Mouse (Mus musculus) heart, embryonic 11.5 days (tissue): ENCODE data around the gene Ap1b1. TPM values are rescaled to one million over a fixed set of nuclear protein-coding genes. Genes with fewer than 3 reads are reported as not detected.

Experiments
- ATAC-seq: fragments of 200-750 bp; cut with Nextera tagmentation; replicated peaks from 2 replicates; pipeline ENCODE4 v1.8.0; 2017; ENCODE audit warnings: moderate library complexity; ENCODE audit not compliant: insufficient number of reproducible peaks, low FRiP score, low TSS enrichment
- H3K27ac ChIP-seq: fragments of 300-500 bp; sonication (generic); 2 replicates; pipeline ENCODE4 v1.5.1; 2014; ENCODE audit warnings: mild to moderate bottlenecking, low read depth, low read length
- H3K27me3 ChIP-seq: fragments of 300-500 bp; sonication (generic); 2 replicates; pipeline ENCODE4 v1.6.1; 2014; ENCODE audit warnings: mild to moderate bottlenecking, low read length, mixed read lengths; ENCODE audit not compliant: control insufficient read depth, insufficient read depth
- H3K36me3 ChIP-seq: fragments of 300-500 bp; sonication (generic); 2 replicates; pipeline ENCODE4 v1.6.1; 2014; ENCODE audit warnings: mild to moderate bottlenecking, low read length, moderate library complexity, mixed read lengths; ENCODE audit not compliant: control insufficient read depth, insufficient read depth
- H3K4me1 ChIP-seq: fragments of 300-500 bp; sonication (generic); 2 replicates; pipeline ENCODE4 v1.6.1; 2014; ENCODE audit warnings: low read length; ENCODE audit not compliant: control insufficient read depth, insufficient read depth
- H3K4me2 ChIP-seq: fragments of 300-500 bp; sonication (generic); 2 replicates; pipeline ENCODE4 v1.6.1; 2014; ENCODE audit warnings: mild to moderate bottlenecking, moderate library complexity
- H3K4me3 ChIP-seq: fragments of 300-500 bp; sonication (generic); 2 replicates; pipeline ENCODE4 v1.5.1; 2014; ENCODE audit warnings: low read depth, low read length
- H3K9ac ChIP-seq: fragments of 300-500 bp; sonication (generic); 2 replicates; pipeline ENCODE4 v1.6.1; 2014; ENCODE audit warnings: mild to moderate bottlenecking, low read depth, low read length, moderate library complexity
- H3K9me3 ChIP-seq: fragments of 300-500 bp; sonication (generic); replicated peaks from 2 replicates; pipeline ENCODE4 v1.6.1; 2016; ENCODE audit warnings: low read length; ENCODE audit not compliant: control insufficient read depth
- WGBS: fragments of 180-500 bp; shearing (Covaris S2); extraction: QIAGEN DNeasy Blood & Tissue Kit; methylation state at CpG from one replicate; pipeline ENCODE4 v1.1.7; 2014; ENCODE audit not compliant: insufficient replicate concordance; 5-methylcytosine and 5-hydroxymethylcytosine counted together
- polyA plus RNA-seq: library from polyadenylated mRNA; unstranded; fragments of >200 nt; fragmentation: Nextera tagmentation; extraction: Ambion mirVana; gene quantifications from 2 replicates; pipeline ENCODE4 v1.2.1, GENCODE M21; 2014

The Ap1b1 gene
- polyA plus RNA-seq, 1 experiment from 2014 or later, result 47.6 TPM

DNA sequence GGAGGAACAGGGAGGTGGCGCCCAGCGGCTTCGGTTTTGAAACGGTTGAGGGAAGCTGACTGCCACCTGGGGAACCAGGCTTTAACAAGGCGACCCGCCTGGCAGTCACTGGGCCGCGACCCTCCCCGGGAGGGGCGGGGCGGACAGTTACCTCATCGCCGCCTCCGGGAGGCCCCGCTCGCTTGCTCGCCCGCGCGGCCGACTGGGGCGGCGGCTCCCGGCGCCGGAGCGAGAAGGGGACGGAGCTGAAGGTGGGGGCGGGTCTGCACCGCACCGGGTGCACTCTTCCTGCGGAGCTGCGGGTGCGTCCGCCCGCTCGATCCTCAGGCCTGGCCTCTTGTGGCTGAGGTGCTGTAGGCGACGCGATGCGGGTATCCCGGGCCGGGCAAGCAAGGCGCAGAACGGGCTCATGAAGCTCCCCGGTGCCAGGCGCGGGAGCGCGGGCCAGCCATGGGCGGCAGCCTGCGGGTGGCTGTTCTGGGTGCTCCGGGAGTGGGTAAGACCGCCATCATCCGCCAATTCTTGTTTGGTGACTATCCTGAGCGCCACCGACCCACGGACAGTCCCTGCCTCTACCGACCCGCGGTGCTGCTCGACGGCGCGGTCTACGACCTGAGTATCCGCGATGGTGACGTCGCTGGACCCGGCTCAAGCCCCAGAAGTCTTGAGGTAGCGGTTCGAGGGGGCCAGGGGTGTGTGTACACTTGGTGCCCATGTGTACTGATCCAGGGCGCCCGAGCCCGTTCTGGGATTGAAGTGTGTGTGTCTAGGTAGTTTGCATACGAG, 71.4 kb downstream of the Ap1b1 start, which contains the start of gene Rasl10a:
TSS of gene Rasl10a (plus strand) at position 273 of the 786 bp plus-strand sequence.
- H3K36me3 ChIP-seq, result no peaks in the 10 kb centered on the region
- H3K4me3 ChIP-seq, result peak within 1 kb of the TSS; percentile 55
- peaks cover 76% of the 10 kb centered on the region for H3K27me3 ChIP-seq
- peak within 1 kb of the TSS; percentile 58 for H3K9ac ChIP-seq
- H3K4me1 ChIP-seq, result peaks cover 36% of the 10 kb centered on the region
- H3K9me3 ChIP-seq, result no peaks in the 10 kb centered on the region
- peak within 1 kb of the TSS; percentile 95 for H3K4me2 ChIP-seq
- no peak for ATAC-seq
- H3K27ac ChIP-seq, result no peak within 1 kb of the TSS
- 2% methylated on average over 68 of the region's 77 CpGs for WGBS

DNA sequence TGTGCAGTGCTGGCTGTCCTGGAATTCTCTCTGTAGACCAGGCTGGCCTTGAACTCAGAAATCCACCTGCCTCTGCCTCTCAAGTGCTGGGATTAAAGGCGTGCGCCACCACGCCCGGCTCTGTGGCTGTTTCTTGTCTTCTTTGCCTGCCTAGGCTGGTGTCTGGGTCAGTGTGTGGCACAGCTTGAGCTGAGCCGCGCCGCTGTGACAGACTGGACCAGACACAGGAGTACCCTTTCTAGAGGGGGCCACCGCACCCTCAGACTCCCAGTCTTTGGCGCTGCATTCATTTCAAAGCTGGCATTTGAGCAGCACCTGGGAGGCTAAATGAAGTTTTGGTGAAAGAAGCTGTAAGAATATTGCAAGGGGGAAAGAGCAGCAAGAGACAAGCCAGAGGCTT, 72.2 kb downstream of the Ap1b1 start:
- 31% methylated on average over 9 of the region's 9 CpGs for WGBS
- Histone ChIP-seq H3K27me3 (peaks cover 84% of the 10 kb centered on the region), H3K4me3 (peak overlapping the region; percentile 55; the same call in 1 of the 2 replicates), H3K9me3 (no peaks in the 10 kb centered on the region), H3K27ac (no peak overlapping the region), H3K9ac (no peak overlapping the region), H3K36me3 (no peaks in the 10 kb centered on the region), H3K4me1 (peaks cover 37% of the 10 kb centered on the region), H3K4me2 (no peak overlapping the region)
- ATAC-seq, result no peak

DNA sequence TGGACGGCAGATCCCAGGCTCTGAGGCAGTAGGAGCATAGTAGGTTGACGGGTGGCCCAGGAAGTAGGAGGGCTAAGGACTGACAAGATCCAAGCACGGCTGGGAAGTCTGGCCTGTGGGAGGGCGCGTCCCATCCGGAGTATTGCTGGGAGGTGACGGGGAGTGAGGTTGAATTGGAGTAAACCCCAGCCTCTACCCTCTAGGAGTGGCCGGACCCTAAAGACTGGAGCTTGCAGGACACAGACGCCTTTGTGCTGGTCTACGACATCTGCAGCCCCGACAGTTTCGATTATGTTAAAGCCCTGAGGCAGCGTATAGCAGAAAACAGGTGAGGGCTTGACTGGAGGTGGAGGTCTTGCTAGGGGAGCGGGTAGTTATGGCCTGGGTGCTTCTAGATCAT, 72.6 kb downstream of the Ap1b1 start:
- Histone ChIP-seq H3K4me3 (no peak overlapping the region), H3K4me1 (peaks cover 42% of the 10 kb centered on the region), H3K36me3 (no peaks in the 10 kb centered on the region), H3K9me3 (no peaks in the 10 kb centered on the region), H3K27ac (no peak overlapping the region), H3K9ac (no peak overlapping the region), H3K4me2 (no peak overlapping the region), H3K27me3 (peaks cover 88% of the 10 kb centered on the region)
- 30% methylated on average over 14 of the region's 14 CpGs for WGBS
- ATAC-seq, result no peak

- Histone ChIP-seq H3K4me2 (no peak overlapping the region), H3K4me3 (no peak overlapping the region), H3K27me3 (peaks cover 89% of the 10 kb centered on the region), H3K9me3 (no peaks in the 10 kb centered on the region), H3K27ac (no peak overlapping the region), H3K36me3 (no peaks in the 10 kb centered on the region), H3K4me1 (peaks cover 45% of the 10 kb centered on the region), H3K9ac (no peak overlapping the region)
- 10% methylated on average over 27 of the region's 27 CpGs for WGBS
- no peak for ATAC-seq
These were observed 73.1 kb downstream of the Ap1b1 start for GRCm38 (mm10) chr11:5059704-5060156.

DNA sequence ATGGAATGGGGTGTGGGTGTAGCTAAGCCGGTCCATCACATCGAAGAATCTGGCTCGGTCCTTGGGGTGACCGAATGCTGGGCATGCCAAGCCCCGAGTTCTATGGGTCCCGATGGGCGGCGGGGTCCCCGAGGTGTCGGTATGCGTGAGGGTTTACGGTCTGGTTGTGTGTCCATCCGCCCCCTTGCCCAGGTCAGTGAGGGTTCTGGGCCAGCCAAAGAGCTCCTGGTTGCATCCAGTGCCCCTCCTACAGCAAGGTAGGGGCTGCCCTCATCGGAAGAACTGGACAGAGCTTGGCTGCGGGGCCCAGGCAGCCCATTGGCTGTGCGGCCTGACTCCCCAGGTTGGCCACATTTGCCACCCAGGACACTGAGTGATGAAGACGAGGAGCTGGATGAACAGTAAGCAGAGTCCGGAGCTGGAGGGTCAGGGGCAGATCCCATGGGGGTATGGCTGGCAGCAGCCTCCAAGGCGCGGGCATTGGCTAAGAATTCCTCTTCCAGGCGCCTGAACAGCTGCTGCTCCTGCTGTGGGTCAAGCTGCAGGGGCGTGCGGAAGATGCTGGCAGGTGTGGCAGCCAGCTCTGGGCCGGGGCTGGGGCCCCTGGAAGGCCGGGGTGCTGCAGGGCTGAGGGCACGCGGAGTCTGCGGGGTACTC, 74.3 kb downstream of the Ap1b1 start:
- peak overlapping the region; percentile 31; the same call in 1 of the 2 replicates for H3K9ac ChIP-seq
- H3K27me3 ChIP-seq, result peaks cover 83% of the 10 kb centered on the region
- H3K9me3 ChIP-seq, result no peaks in the 10 kb centered on the region
- H3K4me3 ChIP-seq, result peak overlapping the region; percentile 43
- no peaks in the 10 kb centered on the region for H3K36me3 ChIP-seq
- 55% methylated on average over 25 of the region's 28 CpGs for WGBS
- no peak overlapping the region for H3K27ac ChIP-seq
- no peak for ATAC-seq
- H3K4me2 ChIP-seq, result peak overlapping the region; percentile 67
- peaks cover 43% of the 10 kb centered on the region for H3K4me1 ChIP-seq

GRCm38 (mm10) chr11:5061413-5062139, 75.0 kb downstream of the Ap1b1 start:
- peak; percentile 24; the same call in 1 of the 2 replicates for ATAC-seq

DNA sequence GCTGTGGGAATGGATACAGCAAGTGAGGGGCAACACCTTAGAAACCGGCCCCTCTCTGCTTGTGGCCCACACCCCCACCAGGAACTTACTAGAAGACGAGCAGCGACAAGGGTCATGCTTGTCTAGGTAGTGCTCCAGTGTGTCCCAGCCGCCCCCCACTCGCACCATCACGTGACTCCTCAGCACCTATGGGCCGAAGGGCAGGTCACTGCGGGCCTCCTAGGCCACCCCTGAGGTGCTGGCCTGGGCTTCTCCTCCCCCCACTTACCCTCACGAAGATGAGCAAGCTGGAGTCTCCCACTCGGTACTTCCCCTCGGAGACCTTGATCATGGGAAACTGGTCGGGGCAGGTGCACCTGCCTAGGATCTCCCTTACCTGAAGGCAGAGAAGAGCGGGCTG, 75.7 kb downstream of the Ap1b1 start:
- 23% methylated on average over 13 of the region's 13 CpGs for WGBS
- Histone ChIP-seq H3K27me3 (peaks cover 69% of the 10 kb centered on the region), H3K36me3 (no peaks in the 10 kb centered on the region), H3K9me3 (no peaks in the 10 kb centered on the region), H3K4me1 (peaks cover 40% of the 10 kb centered on the region), H3K9ac (peak overlapping the region; percentile 31; the same call in 1 of the 2 replicates), H3K4me3 (peak overlapping the region; percentile 43), H3K4me2 (peak overlapping the region; percentile 67), H3K27ac (no peak overlapping the region)
- no peak for ATAC-seq

More at GRCm38 (mm10) chr11:5061413-5062139, 75.0 kb downstream of the Ap1b1 start:
- peaks cover 76% of the 10 kb centered on the region for H3K27me3 ChIP-seq
- peaks cover 40% of the 10 kb centered on the region for H3K4me1 ChIP-seq
- H3K4me3 ChIP-seq, result peak overlapping the region; percentile 43
- H3K36me3 ChIP-seq, result no peaks in the 10 kb centered on the region
- no peak overlapping the region for H3K27ac ChIP-seq
- H3K9ac ChIP-seq, result peak overlapping the region; percentile 31
- peak overlapping the region; percentile 67 for H3K4me2 ChIP-seq
- 3% methylated on average over 57 of the region's 62 CpGs for WGBS
- H3K9me3 ChIP-seq, result no peaks in the 10 kb centered on the region

DNA sequence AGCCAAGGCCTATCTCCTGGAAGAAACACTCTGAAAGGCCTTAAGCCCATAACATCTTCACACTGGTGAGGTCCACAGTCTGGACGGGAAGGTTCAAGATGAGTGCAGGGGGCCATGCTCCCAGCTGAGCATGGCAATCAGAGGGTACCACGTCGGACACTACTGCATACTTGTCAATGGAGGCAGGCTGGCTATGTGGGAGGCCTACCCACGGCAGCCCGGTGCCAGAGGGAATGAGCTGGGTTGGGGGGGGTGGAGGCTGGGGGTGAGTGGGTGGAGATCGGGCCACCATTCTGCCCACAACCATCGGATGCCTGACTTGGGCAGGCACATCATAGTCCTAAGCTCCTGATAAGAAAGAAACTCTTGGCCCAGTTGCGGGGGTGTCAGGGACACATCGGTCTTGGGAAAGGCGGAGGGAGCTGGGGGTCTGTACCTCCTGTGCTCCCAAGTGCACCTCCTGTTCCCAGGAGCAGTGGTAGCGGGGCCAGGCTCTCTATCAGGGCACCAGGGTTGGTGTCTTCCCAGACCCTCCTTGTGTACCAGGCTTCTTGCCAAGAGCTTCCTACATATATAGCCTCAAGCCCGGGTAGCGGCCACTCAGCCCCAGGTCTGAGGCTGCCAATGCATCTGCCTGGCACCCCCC, 76.4 kb downstream of the Ap1b1 start:
- WGBS, result 67% methylated on average over 13 of the region's 13 CpGs
- H3K4me1 ChIP-seq, result peaks cover 36% of the 10 kb centered on the region
- H3K27me3 ChIP-seq, result peaks cover 62% of the 10 kb centered on the region
- no peak overlapping the region for H3K27ac ChIP-seq
- no peak for ATAC-seq
- H3K9ac ChIP-seq, result no peak overlapping the region
- peak overlapping the region; percentile 14; the same call in 1 of the 2 replicates for H3K4me2 ChIP-seq
- H3K9me3 ChIP-seq, result no peaks in the 10 kb centered on the region
- no peak overlapping the region; the same call in 1 of the 2 replicates for H3K4me3 ChIP-seq
- no peaks in the 10 kb centered on the region; the same call in 1 of the 2 replicates for H3K36me3 ChIP-seq
